Mouse (Mus musculus) forebrain, embryonic 14.5 days (tissue): ENCODE results near the gene Vezf1. TPM values are rescaled to one million over a fixed set of nuclear protein-coding genes. Genes with fewer than 3 reads are reported as not detected.

Source experiments
- ATAC-seq: fragments of 200-750 bp; cut with Nextera tagmentation; 2 replicates; pipeline ENCODE4 v1.8.0; 2017; ENCODE audit warnings: mild to moderate bottlenecking, moderate library complexity
- DNase-seq: peaks from one replicate; pipeline ENCODE4 v3.0.0-alpha.2; 2015; ENCODE audit warnings: low spot score
- H3K27ac ChIP-seq: fragments of 300-500 bp; sonication (generic); 2 replicates; pipeline ENCODE4 v1.5.1; 2014; ENCODE audit warnings: low read depth, mild to moderate bottlenecking, control low read depth, low read length, moderate library complexity
- H3K27me3 ChIP-seq: fragments of 300-500 bp; sonication (generic); replicated peaks from 2 replicates; pipeline ENCODE4 v1.6.1; 2014; ENCODE audit warnings: low read length, control low read depth, mixed read lengths; ENCODE audit not compliant: control insufficient read depth, insufficient read depth
- H3K36me3 ChIP-seq: fragments of 300-500 bp; sonication (generic); 2 replicates; pipeline ENCODE4 v1.6.1; 2014; ENCODE audit warnings: low read length, control low read depth; ENCODE audit not compliant: control insufficient read depth, insufficient read depth
- H3K4me1 ChIP-seq: fragments of 300-500 bp; sonication (generic); 2 replicates; pipeline ENCODE4 v1.6.1; 2014; ENCODE audit warnings: antibody characterized with exemption, low read length, control low read depth; ENCODE audit not compliant: control insufficient read depth, insufficient read depth
- H3K4me2 ChIP-seq: fragments of 300-500 bp; sonication (generic); 2 replicates; pipeline ENCODE4 v1.6.1; 2014; ENCODE audit warnings: mild to moderate bottlenecking, control low read depth, low read length
- H3K4me3 ChIP-seq: fragments of 300-500 bp; sonication (generic); 2 replicates; pipeline ENCODE4 v1.5.1; 2014; ENCODE audit warnings: low read depth, low read length, control low read depth
- H3K9ac ChIP-seq: fragments of 300-500 bp; sonication (generic); 2 replicates; pipeline ENCODE4 v1.6.1; 2014; ENCODE audit warnings: mild to moderate bottlenecking, low read length, control low read depth, moderate library complexity
- H3K9me3 ChIP-seq: fragments of 300-500 bp; sonication (generic); replicated peaks from 2 replicates; pipeline ENCODE4 v1.6.1; 2016; ENCODE audit warnings: low read length, control low read depth, mixed read lengths; ENCODE audit not compliant: control insufficient read depth
- WGBS: fragments of 180-500 bp; shearing (Covaris S2); extraction: QIAGEN DNeasy Blood & Tissue Kit; methylation state at CpG from one replicate; pipeline ENCODE4 v1.1.7; 2014; 5-methylcytosine and 5-hydroxymethylcytosine counted together
- polyA plus RNA-seq: library from polyadenylated mRNA; unstranded; fragments of >200 nt; fragmentation: Nextera tagmentation; extraction: Ambion mirVana; gene quantifications from 2 replicates; pipeline ENCODE4 v1.2.1, GENCODE M21; 2014

Vezf1 gene
- polyA plus RNA-seq, 1 experiment from 2014 or later, result 60.0 TPM

DNA sequence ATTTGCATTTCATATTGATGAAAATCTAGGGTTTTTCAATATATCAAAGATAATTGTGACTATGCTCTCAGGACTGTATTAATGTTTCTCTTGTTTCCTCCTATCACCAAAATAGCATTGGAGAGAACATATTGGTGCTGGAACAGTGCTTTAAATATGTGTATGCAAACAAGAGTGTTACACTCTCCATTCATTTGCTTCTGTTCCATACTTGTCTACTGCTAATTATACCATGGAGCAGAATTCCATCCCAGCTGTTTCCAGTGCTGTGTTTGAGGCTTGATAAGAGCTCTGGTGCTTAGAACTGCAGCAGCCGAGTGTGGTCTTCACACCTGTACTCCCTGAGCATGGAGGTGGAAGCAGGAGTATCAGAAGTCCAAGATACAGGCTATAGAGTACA, 8.3 kb downstream of the Vezf1 start:
- no peak overlapping the region for H3K9ac ChIP-seq
- ATAC-seq, result no peak
- no peak for DNase-seq
- H3K9me3 ChIP-seq, result no peaks in the 10 kb centered on the region
- peaks cover 82% of the 10 kb centered on the region for H3K36me3 ChIP-seq
- H3K4me1 ChIP-seq, result peaks cover 11% of the 10 kb centered on the region
- H3K4me3 ChIP-seq, result no peak overlapping the region
- H3K4me2 ChIP-seq, result no peak overlapping the region
- WGBS, result 82% methylated on average over 1 of the region's 1 CpGs
- H3K27me3 ChIP-seq, result no peaks in the 10 kb centered on the region
- no peak overlapping the region for H3K27ac ChIP-seq

DNA sequence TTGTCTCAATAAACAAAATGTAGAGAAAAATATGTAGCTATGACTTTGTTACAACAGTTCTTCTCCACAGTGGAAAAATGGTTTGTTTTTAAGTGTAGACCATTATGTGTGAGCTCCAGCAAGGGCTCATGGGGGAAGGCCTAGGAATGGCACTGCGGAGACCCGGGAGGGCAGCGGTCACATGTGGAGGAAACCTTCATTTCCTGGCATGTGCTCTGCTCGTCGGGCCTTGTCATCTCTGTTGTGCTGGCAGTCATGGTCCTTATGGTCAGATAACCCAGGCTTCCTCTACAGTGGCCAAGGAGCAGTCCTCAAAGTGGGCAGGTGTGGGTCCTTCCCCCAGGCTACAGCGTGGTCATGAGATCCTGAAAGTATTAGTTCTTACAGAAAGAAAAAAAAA, 15.6 kb downstream of the Vezf1 start:
- Histone ChIP-seq H3K27me3 (no peaks in the 10 kb centered on the region), H3K27ac (no peak overlapping the region), H3K36me3 (peaks cover 64% of the 10 kb centered on the region), H3K9ac (no peak overlapping the region), H3K4me3 (no peak overlapping the region), H3K4me1 (peaks cover 4% of the 10 kb centered on the region; the same call in 1 of the 2 replicates), H3K9me3 (no peaks in the 10 kb centered on the region), H3K4me2 (no peak overlapping the region)
- no peak for DNase-seq
- no peak for ATAC-seq
- WGBS, result 84% methylated on average over 6 of the region's 6 CpGs

DNA sequence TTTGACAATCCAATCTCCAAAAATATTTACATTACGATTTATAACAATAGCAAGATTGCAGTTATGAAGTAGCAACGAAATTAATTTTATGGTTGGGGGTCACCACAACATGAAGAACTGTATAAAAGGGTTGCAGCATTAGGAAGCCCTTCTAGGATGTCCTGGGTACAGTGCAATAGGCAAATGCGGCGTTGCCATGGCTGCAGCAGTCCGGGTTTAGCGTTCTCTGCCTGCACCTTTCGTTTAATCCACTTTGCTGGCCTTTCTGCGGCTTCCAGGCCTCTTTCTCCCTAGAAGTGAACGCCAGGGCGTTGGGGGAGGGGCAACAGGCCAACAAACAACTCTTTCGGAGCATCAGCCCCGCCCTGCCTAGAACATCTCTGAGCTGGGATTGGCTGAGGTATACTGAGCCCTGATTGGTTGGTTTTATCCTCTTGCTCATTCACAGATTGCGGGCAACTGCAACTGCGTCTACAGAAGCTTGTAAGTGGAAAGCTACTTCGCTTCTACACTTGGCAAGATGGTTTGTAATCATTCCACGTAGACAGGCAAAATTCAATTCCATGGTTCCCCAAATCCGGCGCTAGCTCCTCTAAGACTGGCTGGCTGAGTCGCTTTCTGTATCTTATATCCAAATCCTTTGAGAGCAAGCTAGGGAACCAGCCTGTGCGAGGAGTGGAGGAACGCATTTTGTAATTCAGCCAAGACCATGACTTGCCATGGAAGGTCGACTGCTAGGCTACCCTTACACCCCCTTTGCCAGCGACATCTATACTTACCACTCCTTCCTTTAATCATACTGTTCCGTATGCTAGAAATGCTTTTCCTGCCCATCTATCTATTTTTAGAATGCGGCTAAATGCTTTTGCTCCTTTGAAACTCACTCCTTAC, 18.9 kb downstream of the Vezf1 start:
- ATAC-seq, result peak; percentile 99
- 6% methylated on average over 25 of the region's 25 CpGs for WGBS

DNA sequence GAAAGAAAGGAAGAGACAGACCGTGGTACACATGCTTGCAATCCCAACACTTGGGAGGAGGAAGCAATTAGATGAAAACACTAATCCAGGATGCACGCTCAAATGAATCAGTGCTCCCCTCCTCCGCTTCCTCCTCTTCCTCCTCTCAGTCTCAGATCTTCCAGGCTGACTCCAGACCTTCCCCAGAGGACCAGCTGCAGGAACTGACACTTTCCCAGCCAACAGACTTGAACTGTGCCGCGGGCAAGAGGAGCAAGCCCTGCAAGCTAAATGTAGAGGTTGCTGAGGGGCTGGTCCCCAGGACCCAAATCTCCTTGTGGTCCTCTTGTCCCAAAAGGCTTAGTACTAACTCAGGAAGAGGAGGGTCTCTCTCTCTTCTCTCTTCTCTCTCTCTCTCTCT, 21.1 kb downstream of the Vezf1 start:
- Histone ChIP-seq H3K9ac (no peak overlapping the region), H3K4me3 (no peak overlapping the region), H3K27me3 (no peaks in the 10 kb centered on the region), H3K27ac (no peak overlapping the region), H3K4me2 (no peak overlapping the region), H3K36me3 (peaks cover 11% of the 10 kb centered on the region), H3K9me3 (no peaks in the 10 kb centered on the region), H3K4me1 (peaks cover 4% of the 10 kb centered on the region; the same call in 1 of the 2 replicates)
- DNase-seq (no peak), ATAC-seq (no peak)
- 61% methylated on average over 5 of the region's 5 CpGs for WGBS

More for the DNA sequence above, 18.9 kb downstream of the Vezf1 start:
- H3K9me3 ChIP-seq, result no peaks in the 10 kb centered on the region
- H3K4me1 ChIP-seq, result peaks cover 4% of the 10 kb centered on the region; the same call in 1 of the 2 replicates
- H3K4me3 ChIP-seq, result peak overlapping the region; percentile 19
- peak overlapping the region; percentile 51 for H3K9ac ChIP-seq
- peak overlapping the region; percentile 71 for H3K27ac ChIP-seq
- no peaks in the 10 kb centered on the region for H3K27me3 ChIP-seq
- H3K36me3 ChIP-seq, result peaks cover 31% of the 10 kb centered on the region
- peak overlapping the region; percentile 61 for H3K4me2 ChIP-seq
- DNase-seq, result peak; percentile 98

DNA sequence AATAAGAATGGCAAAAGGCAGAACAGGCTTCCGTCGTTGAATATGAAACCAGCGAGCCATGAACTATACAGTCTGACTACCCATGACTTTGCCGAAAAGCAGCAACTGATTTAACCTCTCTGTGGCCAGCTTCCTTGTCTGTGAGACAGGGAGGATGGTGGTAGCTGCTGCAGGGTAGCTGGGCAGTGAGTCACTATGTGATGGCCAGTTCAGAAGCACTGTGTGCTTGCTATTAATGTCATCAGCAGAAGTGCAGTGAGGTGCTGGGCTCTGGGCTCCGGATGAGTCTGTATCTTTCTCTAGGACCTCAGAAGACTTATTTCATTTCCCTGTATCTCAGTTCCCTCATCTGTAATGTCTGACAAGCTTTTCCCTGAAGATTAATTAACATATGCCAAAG, 22.2 kb downstream of the Vezf1 start:
- Histone ChIP-seq H3K36me3 (peaks cover 3% of the 10 kb centered on the region; the same call in 1 of the 2 replicates), H3K27ac (no peak overlapping the region), H3K4me3 (no peak overlapping the region), H3K9ac (no peak overlapping the region), H3K9me3 (no peaks in the 10 kb centered on the region), H3K4me1 (peaks cover 4% of the 10 kb centered on the region; the same call in 1 of the 2 replicates), H3K4me2 (no peak overlapping the region), H3K27me3 (no peaks in the 10 kb centered on the region)
- DNase-seq, result no peak
- WGBS, result 75% methylated on average over 5 of the region's 5 CpGs
- no peak for ATAC-seq

DNA sequence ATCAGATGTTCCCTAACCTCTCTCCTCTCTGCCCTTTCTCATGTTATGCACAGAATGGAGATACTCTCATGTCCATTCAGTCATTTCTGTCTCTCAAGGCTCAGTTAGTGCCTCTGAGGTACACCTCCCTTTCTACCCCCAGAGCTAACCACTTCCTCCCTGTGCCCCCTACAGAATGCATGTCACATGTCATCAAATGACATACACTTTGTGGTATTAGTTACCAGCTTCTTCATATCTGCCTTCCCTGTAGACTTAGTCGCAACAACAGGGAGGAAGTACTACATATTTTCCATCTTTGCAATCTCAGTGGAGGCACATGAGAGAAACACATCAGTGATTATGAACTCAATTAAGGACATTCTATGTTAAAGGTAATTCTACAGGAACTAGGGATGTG, 23.9 kb downstream of the Vezf1 start:
- H3K4me1 ChIP-seq, result 0 out of 2 replicates have a peak, but pooled peaks cover 4% of the 10 kb centered on the region
- WGBS, result 93% methylated on average over 1 of the region's 1 CpGs
- no peak overlapping the region for H3K4me2 ChIP-seq
- ATAC-seq (no peak), DNase-seq (no peak)
- H3K27ac ChIP-seq, result no peak overlapping the region
- H3K4me3 ChIP-seq, result no peak overlapping the region
- no peaks in the 10 kb centered on the region for H3K27me3 ChIP-seq
- H3K36me3 ChIP-seq, result no peaks in the 10 kb centered on the region
- no peak overlapping the region for H3K9ac ChIP-seq
- no peaks in the 10 kb centered on the region for H3K9me3 ChIP-seq

DNA sequence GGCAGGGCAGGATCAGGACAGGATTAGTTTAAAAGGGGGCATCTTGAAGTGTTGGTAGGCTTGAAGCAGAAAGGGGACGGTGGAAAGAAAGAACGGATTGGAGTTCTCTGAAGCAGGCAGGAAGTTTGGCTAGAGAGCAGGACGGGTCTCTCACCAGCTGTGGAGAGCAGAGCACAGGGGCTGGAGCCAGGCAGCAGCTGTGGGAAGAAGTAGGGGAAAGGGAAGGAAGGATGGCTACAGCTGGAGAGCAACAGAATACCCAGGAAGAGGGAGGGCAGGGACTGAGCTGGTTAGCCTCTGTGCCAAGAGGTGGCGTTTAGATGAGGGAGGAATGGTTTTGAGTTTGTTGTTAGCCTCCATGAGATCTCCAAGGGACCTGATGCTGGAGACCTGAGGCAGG, 29.1 kb downstream of the Vezf1 start:
- WGBS, result 34% methylated on average over 4 of the region's 4 CpGs
- peaks cover 18% of the 10 kb centered on the region for H3K4me1 ChIP-seq
- H3K36me3 ChIP-seq, result no peaks in the 10 kb centered on the region
- no peak overlapping the region for H3K4me3 ChIP-seq
- no peak overlapping the region for H3K4me2 ChIP-seq
- no peak overlapping the region for H3K9ac ChIP-seq
- no peaks in the 10 kb centered on the region for H3K9me3 ChIP-seq
- H3K27ac ChIP-seq, result no peak overlapping the region
- ATAC-seq, result no peak
- no peak for DNase-seq
- no peaks in the 10 kb centered on the region for H3K27me3 ChIP-seq

GRCm38 (mm10) chr11:88098021-88098729, 30.1 kb downstream of the Vezf1 start, which contains the start of gene Cuedc1:
Gene Cuedc1, plus strand, starts transcription at chr11:88098058.
- WGBS, result 32% methylated on average over 17 of the region's 17 CpGs
- H3K9ac ChIP-seq, result peak within 1 kb of the TSS; percentile 97
- ATAC-seq, result no peak

More at GRCm38 (mm10) chr11:88098021-88098729, 30.1 kb downstream of the Vezf1 start, which contains the start of gene Cuedc1:
- no peaks in the 10 kb centered on the region for H3K36me3 ChIP-seq
- H3K4me1 ChIP-seq, result peaks cover 18% of the 10 kb centered on the region
- no peaks in the 10 kb centered on the region for H3K9me3 ChIP-seq
- H3K27me3 ChIP-seq, result no peaks in the 10 kb centered on the region
- peak within 1 kb of the TSS; percentile 90 for H3K27ac ChIP-seq
- H3K4me3 ChIP-seq, result peak within 1 kb of the TSS; percentile 83
- H3K4me2 ChIP-seq, result peak within 1 kb of the TSS; percentile 82
- no peak for DNase-seq
